Comparison of ENCODE assay signal across 33 mouse cellular contexts in genomic region chr7:130564596-130564995, GRCm38 (mm10). TPM values are rescaled to one million over a fixed set of nuclear protein-coding genes. Genes with fewer than 3 reads are reported as not detected.
A peak's percentile ranks its signal among the peaks of the same experiment; 100 is the strongest.
DNase-seq lines count a peak whose midpoint lies in the region; ATAC-seq and TF ChIP-seq lines count a peak whose summit lies in the region.
"Had no signal": no experiment of that assay in that cellular context is flagged by ENCODE, and none has a peak within 500 bp of the region (broad histone marks: within the 10 kb centered on the region; RNA-seq: fewer than 3 reads in every experiment).

No protein-coding gene starts in this region.

- no peak overlapping the region; the same call in 1 of the 2 replicates for H3K27ac ChIP-seq in forebrain, embryonic 16.5 days (ENCODE audit: low read length)
- no peak overlapping the region for H3K27ac ChIP-seq in forebrain, embryonic 11.5 days (ENCODE audit: low read depth, low read length)
- H3K27ac ChIP-seq in heart, embryonic 12.5 days (ENCODE audit: poor library complexity, severe bottlenecking): no peak overlapping the region
- H3K27ac ChIP-seq in MEL (ENCODE audit: control insufficient read depth, low read depth, low read length): peak overlapping the region; percentile 4
- H3K27ac ChIP-seq: embryonic facial prominence, embryonic 12.5 days; hindbrain, embryonic 10.5 days; hindbrain, embryonic 15.5 days; kidney, embryonic 15.5 days; liver, embryonic 14.5 days; macrophage; midbrain, embryonic 15.5 days; neural tube, embryonic 12.5 days; stomach, postnatal 0 days had no signal

- 0 out of 2 replicates have a peak, but pooled peaks have one; percentile 57 for ATAC-seq in forebrain, embryonic 16.5 days
- ATAC-seq in forebrain, embryonic 11.5 days (replicated peaks; ENCODE audit: low FRiP score): no peak
- ATAC-seq in heart, embryonic 12.5 days (ENCODE audit: insufficient number of reproducible peaks, low FRiP score): no peak
- ATAC-seq: CD4-positive, CD25-positive, alpha-beta regulatory T cell, adult 4 months; forebrain, postnatal 0 days; inflammation-experienced regulatory T-cells, adult 6 months; midbrain, embryonic 15.5 days had no signal

- H3K9me3 ChIP-seq in forebrain, embryonic 16.5 days (ENCODE audit: control insufficient read depth, low read length): no peaks in the 10 kb centered on the region
- H3K9me3 ChIP-seq in forebrain, embryonic 11.5 days (ENCODE audit: control insufficient read depth, low read length): no peaks in the 10 kb centered on the region
- no peaks in the 10 kb centered on the region for H3K9me3 ChIP-seq in heart, embryonic 12.5 days (replicated peaks)
- no peaks in the 10 kb centered on the region for H3K9me3 ChIP-seq in MEL (replicated peaks; ENCODE audit: insufficient read depth, low read length)
- H3K9me3 ChIP-seq: embryonic facial prominence, embryonic 12.5 days; heart, embryonic 13.5 days; hindbrain, embryonic 10.5 days; hindbrain, embryonic 15.5 days; kidney, embryonic 15.5 days; midbrain, embryonic 15.5 days; neural tube, embryonic 12.5 days had no signal

- H3K4me1 ChIP-seq in forebrain, embryonic 16.5 days (replicated peaks; ENCODE audit: control insufficient read depth, insufficient read depth, low read length): peaks cover 2% of the 10 kb centered on the region
- no peaks in the 10 kb centered on the region for H3K4me1 ChIP-seq in forebrain, embryonic 11.5 days (replicated peaks; ENCODE audit: control insufficient read depth, insufficient read depth, low read length)
- H3K4me1 ChIP-seq in heart, embryonic 12.5 days (replicated peaks): peaks cover 17% of the 10 kb centered on the region
- H3K4me1 ChIP-seq in MEL (ENCODE audit: control insufficient read depth in 1 of 2, insufficient read depth in 2 of 2, low read length in 2 of 2): peaks cover 19 to 46% of the 10 kb centered on the region in 2 experiments
- H3K4me1 ChIP-seq: embryonic facial prominence, embryonic 12.5 days; hindbrain, embryonic 15.5 days; midbrain, embryonic 15.5 days; neural tube, embryonic 12.5 days had no signal

- no peak for TF ChIP-seq CTCF in MEL (IDR thresholded peaks at IDR 0.05 in 2 of 3, conservative IDR thresholded peaks at IDR 0.05 in 1 of 3; ENCODE audit: control insufficient read depth in 1 of 3, insufficient read depth in 1 of 3, low read depth in 2 of 3, low read length in 3 of 3, poor library complexity in 1 of 3, severe bottlenecking in 1 of 3)
- TF ChIP-seq CTCF in brain, embryonic 14.5 days (IDR thresholded peaks at IDR 0.05; ENCODE audit: borderline replicate concordance, extremely low read depth, insufficient read depth, insufficient read length): no peak

- H3K36me3 ChIP-seq in forebrain, embryonic 16.5 days (ENCODE audit: control insufficient read depth, insufficient read depth): no peaks in the 10 kb centered on the region
- no peaks in the 10 kb centered on the region for H3K36me3 ChIP-seq in forebrain, embryonic 11.5 days (ENCODE audit: control insufficient read depth, insufficient read depth, low read length)
- H3K36me3 ChIP-seq in heart, embryonic 12.5 days: no peaks in the 10 kb centered on the region
- H3K36me3 ChIP-seq in MEL (ENCODE audit: control insufficient read depth in 1 of 2, insufficient read depth in 2 of 2, low read length in 2 of 2): peaks cover 0 to 36% of the 10 kb centered on the region in 2 experiments; a peak in 2 of 4 replicates
- H3K36me3 ChIP-seq: embryonic facial prominence, embryonic 12.5 days; heart, embryonic 13.5 days; hindbrain, embryonic 10.5 days; hindbrain, embryonic 15.5 days; kidney, embryonic 15.5 days; midbrain, embryonic 15.5 days; neural tube, embryonic 12.5 days had no signal

- H3K9ac ChIP-seq in forebrain, embryonic 16.5 days (replicated peaks; ENCODE audit: low read depth, low read length): no peak overlapping the region
- H3K9ac ChIP-seq in forebrain, embryonic 11.5 days (ENCODE audit: low read length): no peak overlapping the region
- no peak overlapping the region for H3K9ac ChIP-seq in heart, embryonic 12.5 days
- no peak overlapping the region for H3K9ac ChIP-seq in MEL (ENCODE audit: control insufficient read depth, low read depth, low read length, poor library complexity, severe bottlenecking)
- H3K9ac ChIP-seq: embryonic facial prominence, embryonic 12.5 days; forebrain, postnatal 0 days; heart, embryonic 13.5 days; hindbrain, embryonic 15.5 days; kidney, embryonic 15.5 days; liver, embryonic 14.5 days; midbrain, embryonic 15.5 days; neural tube, embryonic 12.5 days had no signal

- WGBS in forebrain, embryonic 16.5 days: 51% methylated on average over 3 of the region's 3 CpGs
- whole genome bisulfite sequencing in forebrain, embryonic 11.5 days: 76% methylated on average over 3 of the region's 3 CpGs
- 41% methylated on average over 3 of the region's 3 CpGs for WGBS in heart, embryonic 12.5 days

- no peaks in the 10 kb centered on the region for H3K79me2 ChIP-seq in MEL (ENCODE audit: control insufficient read depth, insufficient read depth, low read length, poor library complexity)

- TF ChIP-seq POLR2A in MEL (IDR thresholded peaks at IDR 0.05; ENCODE audit: control insufficient read depth in 1 of 2, insufficient read depth in 1 of 2, low read depth in 1 of 2, low read length in 2 of 2, poor library complexity in 1 of 2): no peak
- TF ChIP-seq POLR2A in brain, embryonic 14.5 days (IDR thresholded peaks at IDR 0.05; ENCODE audit: borderline replicate concordance, extremely low read depth, insufficient read depth, insufficient read length, poor library complexity, severe bottlenecking): no peak

- no peak overlapping the region for H3K4me3 ChIP-seq in forebrain, embryonic 16.5 days (replicated peaks; ENCODE audit: low read length)
- no peak overlapping the region for H3K4me3 ChIP-seq in forebrain, embryonic 11.5 days (ENCODE audit: low read depth, low read length)
- no peak overlapping the region for H3K4me3 ChIP-seq in heart, embryonic 12.5 days
- no peak overlapping the region; a peak in 1 of 4 replicates for H3K4me3 ChIP-seq in MEL (ENCODE audit: control insufficient read depth in 1 of 2, insufficient read depth in 1 of 2, low read depth in 2 of 2, low read length in 2 of 2)
- H3K4me3 ChIP-seq: embryonic facial prominence, embryonic 12.5 days; erythroblast, embryonic 14.5 days; heart, embryonic 13.5 days; hindbrain, embryonic 10.5 days; hindbrain, embryonic 15.5 days; kidney, embryonic 15.5 days; midbrain, embryonic 15.5 days; neural tube, embryonic 12.5 days had no signal

- DNase-seq in forebrain, embryonic 11.5 days (ENCODE audit: low spot score): no peak
- peak; percentile 64 for DNase-seq in heart, adult 11 months
- peak; percentile 33 for DNase-seq in MEL (ENCODE audit: low read depth, low spot score)
- peak; percentile 65 for DNase-seq in brain, embryonic 14.5 days (ENCODE audit: low read depth)
- DNase-seq in cerebellum, postnatal 14 days: no peak
- DNase-seq: adrenal gland, postnatal 25 days; cerebellum, adult 2 months; cerebellum, postnatal 25 days; forebrain, postnatal 0 days; heart, postnatal 10 days; kidney, adult 11 months; kidney, postnatal 25 days; liver; lung, adult 2 months; lung, postnatal 10 days; right cerebral cortex, adult 18-20 months; thymus, adult 18-20 months; thymus, postnatal 25 days had no signal

- no peak for TF ChIP-seq RAD21 in MEL (IDR thresholded peaks at IDR 0.05; ENCODE audit: low read depth, low read length)

- no peak for TF ChIP-seq EP300 in MEL (IDR thresholded peaks at IDR 0.05; ENCODE audit: low read depth in 1 of 2, low read length in 2 of 2)

- H3K4me2 ChIP-seq in forebrain, embryonic 16.5 days (ENCODE audit: low read length): no peak overlapping the region
- H3K4me2 ChIP-seq in forebrain, embryonic 11.5 days (ENCODE audit: low read depth, low read length, severe bottlenecking): no peak overlapping the region
- no peak overlapping the region for H3K4me2 ChIP-seq in heart, embryonic 12.5 days
- H3K4me2 ChIP-seq: embryonic facial prominence, embryonic 12.5 days; heart, embryonic 13.5 days; hindbrain, embryonic 15.5 days; kidney, embryonic 15.5 days; midbrain, embryonic 15.5 days; neural tube, embryonic 12.5 days had no signal

- H3K27me3 ChIP-seq in forebrain, embryonic 16.5 days (replicated peaks; ENCODE audit: control insufficient read depth, insufficient read depth, low read length): no peaks in the 10 kb centered on the region
- H3K27me3 ChIP-seq in forebrain, embryonic 11.5 days (ENCODE audit: control insufficient read depth, insufficient read depth, low read length): no peaks in the 10 kb centered on the region
- no peaks in the 10 kb centered on the region for H3K27me3 ChIP-seq in heart, embryonic 12.5 days (replicated peaks)
- H3K27me3 ChIP-seq in MEL (ENCODE audit: control insufficient read depth in 1 of 2, insufficient read depth in 2 of 2, low read length in 2 of 2): no peaks in the 10 kb centered on the region
- H3K27me3 ChIP-seq: embryonic facial prominence, embryonic 12.5 days; heart, embryonic 13.5 days; hindbrain, embryonic 15.5 days; kidney, embryonic 15.5 days; midbrain, embryonic 15.5 days; neural tube, embryonic 12.5 days had no signal

RNA-seq across cellular contexts. Expression of gene Nsmce4a, which starts 8.3 kb away (rescaled TPM):
- 92.2 and 104 TPM in 2 replicates for polyA plus RNA-seq in forebrain, embryonic 16.5 days (2015; fragmentation: Nextera tagmentation; extraction: Ambion mirVana)
- 211 and 215 TPM in 2 replicates for polyA plus RNA-seq in forebrain, embryonic 11.5 days (2014; fragmentation: Nextera tagmentation; extraction: Ambion mirVana)
- polyA plus RNA-seq in heart, embryonic 12.5 days (2016; fragmentation: Nextera tagmentation; extraction: Ambion mirVana): 138 and 142 TPM in 2 replicates
- 124 and 134 TPM in 2 replicates for total RNA-seq in MEL (2012; rRNA removed)
- 100 to 1,000 TPM; 117 to 129 TPM for polyA plus RNA-seq in MEL (2012; ENCODE audit: insufficient read depth in 1 of 2, insufficient read length in 2 of 2, low read depth in 1 of 2, low replicate concordance in 2 of 2, missing spikeins in 1 of 2)
- polyA plus RNA-seq in brain, embryonic 14.5 days (2012; rRNA removed): 55.8 and 63.4 TPM in 2 replicates

RNA-seq across cellular contexts. Expression of gene Tacc2, which starts 12.6 kb away (rescaled TPM):
- polyA plus RNA-seq in forebrain, embryonic 16.5 days (2015; fragmentation: Nextera tagmentation; extraction: Ambion mirVana): 53.3 and 59.0 TPM in 2 replicates
- 47.4 and 50.8 TPM in 2 replicates for polyA plus RNA-seq in forebrain, embryonic 11.5 days (2014; fragmentation: Nextera tagmentation; extraction: Ambion mirVana)
- polyA plus RNA-seq in heart, embryonic 12.5 days (2016; fragmentation: Nextera tagmentation; extraction: Ambion mirVana): 53.7 and 58.6 TPM in 2 replicates
- total RNA-seq in MEL (2012; rRNA removed): 3.5 and 5.3 TPM in 2 replicates
- polyA plus RNA-seq in MEL (2012; ENCODE audit: insufficient read depth in 1 of 2, insufficient read length in 2 of 2, low read depth in 1 of 2, low replicate concordance in 2 of 2, missing spikeins in 1 of 2): 10 to 100 TPM in 1 of 2 experiments, not detected in 1; 21.5 TPM
- polyA plus RNA-seq in brain, embryonic 14.5 days (2012; rRNA removed): 47.5 and 66.9 TPM in 2 replicates

RNA-seq across cellular contexts. Expression of gene Ate1, which starts 44.4 kb away (rescaled TPM):
- 86.3 and 95.4 TPM in 2 replicates for polyA plus RNA-seq in forebrain, embryonic 16.5 days (2015; fragmentation: Nextera tagmentation; extraction: Ambion mirVana)
- polyA plus RNA-seq in forebrain, embryonic 11.5 days (2014; fragmentation: Nextera tagmentation; extraction: Ambion mirVana): 57.5 and 59.7 TPM in 2 replicates
- polyA plus RNA-seq in heart, embryonic 12.5 days (2016; fragmentation: Nextera tagmentation; extraction: Ambion mirVana): 62.8 and 63.3 TPM in 2 replicates
- total RNA-seq in MEL (2012; rRNA removed): 19.5 and 21.9 TPM in 2 replicates
- polyA plus RNA-seq in MEL (2012; ENCODE audit: insufficient read depth in 1 of 2, insufficient read length in 2 of 2, low read depth in 1 of 2, low replicate concordance in 2 of 2, missing spikeins in 1 of 2): 10 to 100 TPM in 1 of 2 experiments, not detected in 1; 28.6 TPM
- polyA plus RNA-seq in brain, embryonic 14.5 days (2012; rRNA removed): 17.9 and 30.2 TPM in 2 replicates

Comparison
In these comparisons a context has a peak if more than half of its experiments do, and no peak if none do; other contexts are left out.
1. DNase-seq: peak in heart, adult 11 months (single experiment), MEL (single experiment) and brain, embryonic 14.5 days (single experiment); none in forebrain, embryonic 11.5 days (single experiment) and cerebellum, postnatal 14 days (0 of 2).